Mouse (Mus musculus): ENCODE results near the gene 2610008E11Rik. TPM values are rescaled to one million over a fixed set of nuclear protein-coding genes. Genes with fewer than 3 reads are reported as not detected.

2610008E11Rik gene
- polyA plus RNA-seq (2015; fragmentation: Nextera tagmentation; extraction: Ambion mirVana): 16.8 and 17.5 TPM in 2 replicates

- Histone ChIP-seq H3K27ac (ENCODE audit: low read length) (peak within 1 kb of the TSS; percentile 97), H3K4me2 (ENCODE audit: low read depth, low read length) (peak within 1 kb of the TSS; percentile 65), H3K4me3 (ENCODE audit: low read length) (peak within 1 kb of the TSS; percentile 70), H3K9ac (ENCODE audit: low read length) (peak within 1 kb of the TSS; percentile 95), H3K9me3 (replicated peaks; ENCODE audit: control insufficient read depth, low read length) (no peaks in the 10 kb centered on the region), H3K4me1 (ENCODE audit: control insufficient read depth, insufficient read depth, low read length) (peaks cover 8% of the 10 kb centered on the region), H3K36me3 (ENCODE audit: control insufficient read depth, insufficient read depth) (peaks cover 9% of the 10 kb centered on the region), H3K27me3 (ENCODE audit: control insufficient read depth, insufficient read depth, low read length) (no peaks in the 10 kb centered on the region)
- under 1% methylated on average over 36 of the region's 36 CpGs for WGBS
- ATAC-seq (replicated peaks; ENCODE audit: extremely low read depth, insufficient read depth, low FRiP score): peak; percentile 100
Observed at GRCm38 (mm10) chr10:79097161-79097754, at the start of gene 2610008E11Rik. Gene 2610008E11Rik, minus strand, starts transcription at chr10:79097600.

GRCm38 (mm10) chr10:79116125-79116849 lies 18.9 kb upstream of the 2610008E11Rik start:
- no peaks in the 10 kb centered on the region for H3K27me3 ChIP-seq (ENCODE audit: control insufficient read depth, insufficient read depth, low read length)
- peak; percentile 78 for ATAC-seq (replicated peaks; ENCODE audit: extremely low read depth, insufficient read depth, low FRiP score)
- peak overlapping the region; percentile 34 for H3K27ac ChIP-seq (ENCODE audit: low read length)
- H3K9me3 ChIP-seq (replicated peaks; ENCODE audit: control insufficient read depth, low read length): no peaks in the 10 kb centered on the region
- H3K4me1 ChIP-seq (ENCODE audit: control insufficient read depth, insufficient read depth, low read length): peaks cover 4% of the 10 kb centered on the region; the same call in 1 of the 2 replicates
- WGBS: 22% methylated on average over 4 of the region's 4 CpGs
- no peak overlapping the region for H3K9ac ChIP-seq (ENCODE audit: low read length)
- H3K36me3 ChIP-seq (ENCODE audit: control insufficient read depth, insufficient read depth): no peaks in the 10 kb centered on the region
- no peak overlapping the region for H3K4me2 ChIP-seq (ENCODE audit: low read depth, low read length)
- no peak overlapping the region for H3K4me3 ChIP-seq (ENCODE audit: low read length)

- Histone ChIP-seq H3K36me3 (ENCODE audit: control insufficient read depth, insufficient read depth) (no peaks in the 10 kb centered on the region), H3K27me3 (ENCODE audit: control insufficient read depth, insufficient read depth, low read length) (no peaks in the 10 kb centered on the region), H3K4me2 (ENCODE audit: low read depth, low read length) (no peak overlapping the region), H3K9me3 (replicated peaks; ENCODE audit: control insufficient read depth, low read length) (no peaks in the 10 kb centered on the region), H3K27ac (ENCODE audit: low read length) (no peak overlapping the region), H3K4me3 (ENCODE audit: low read length) (no peak overlapping the region), H3K4me1 (ENCODE audit: control insufficient read depth, insufficient read depth, low read length) (peaks cover 4% of the 10 kb centered on the region; the same call in 1 of the 2 replicates), H3K9ac (ENCODE audit: low read length) (no peak overlapping the region)
- no peak for ATAC-seq (replicated peaks; ENCODE audit: extremely low read depth, insufficient read depth, low FRiP score)
- WGBS: 75% methylated on average over 1 of the region's 1 CpGs
Observed at GRCm38 (mm10) chr10:79115085-79115484, 17.7 kb upstream of the 2610008E11Rik start.

GRCm38 (mm10) chr10:79110482-79110881 lies 13.1 kb upstream of the 2610008E11Rik start:
- Histone ChIP-seq H3K4me1 (ENCODE audit: control insufficient read depth, insufficient read depth, low read length) (peaks cover 10% of the 10 kb centered on the region), H3K4me2 (ENCODE audit: low read depth, low read length) (no peak overlapping the region), H3K36me3 (ENCODE audit: control insufficient read depth, insufficient read depth) (no peaks in the 10 kb centered on the region), H3K9me3 (replicated peaks; ENCODE audit: control insufficient read depth, low read length) (no peaks in the 10 kb centered on the region), H3K4me3 (ENCODE audit: low read length) (no peak overlapping the region), H3K27ac (ENCODE audit: low read length) (no peak overlapping the region), H3K27me3 (ENCODE audit: control insufficient read depth, insufficient read depth, low read length) (no peaks in the 10 kb centered on the region), H3K9ac (ENCODE audit: low read length) (no peak overlapping the region)
- ATAC-seq (replicated peaks; ENCODE audit: extremely low read depth, insufficient read depth, low FRiP score): no peak
- 93% methylated on average over 5 of the region's 5 CpGs for WGBS

GRCm38 (mm10) chr10:79109156-79109555 lies 11.8 kb upstream of the 2610008E11Rik start:
- no peak for ATAC-seq (replicated peaks; ENCODE audit: extremely low read depth, insufficient read depth, low FRiP score)
- 76% methylated on average over 1 of the region's 1 CpGs for WGBS
- Histone ChIP-seq H3K36me3 (ENCODE audit: control insufficient read depth, insufficient read depth) (no peaks in the 10 kb centered on the region), H3K9me3 (replicated peaks; ENCODE audit: control insufficient read depth, low read length) (no peaks in the 10 kb centered on the region), H3K9ac (ENCODE audit: low read length) (no peak overlapping the region), H3K4me2 (ENCODE audit: low read depth, low read length) (no peak overlapping the region), H3K27ac (ENCODE audit: low read length) (no peak overlapping the region), H3K4me1 (ENCODE audit: control insufficient read depth, insufficient read depth, low read length) (peaks cover 10% of the 10 kb centered on the region), H3K27me3 (ENCODE audit: control insufficient read depth, insufficient read depth, low read length) (no peaks in the 10 kb centered on the region), H3K4me3 (ENCODE audit: low read length) (no peak overlapping the region)

GRCm38 (mm10) chr10:79107531-79107930 lies 10.1 kb upstream of the 2610008E11Rik start:
- no peak overlapping the region for H3K4me3 ChIP-seq (ENCODE audit: low read length)
- H3K9me3 ChIP-seq (replicated peaks; ENCODE audit: control insufficient read depth, low read length): no peaks in the 10 kb centered on the region
- ATAC-seq (replicated peaks; ENCODE audit: extremely low read depth, insufficient read depth, low FRiP score): no peak
- no peaks in the 10 kb centered on the region for H3K27me3 ChIP-seq (ENCODE audit: control insufficient read depth, insufficient read depth, low read length)
- no peaks in the 10 kb centered on the region for H3K36me3 ChIP-seq (ENCODE audit: control insufficient read depth, insufficient read depth)
- H3K27ac ChIP-seq (ENCODE audit: low read length): no peak overlapping the region
- peaks cover 10% of the 10 kb centered on the region for H3K4me1 ChIP-seq (ENCODE audit: control insufficient read depth, insufficient read depth, low read length)
- H3K9ac ChIP-seq (ENCODE audit: low read length): no peak overlapping the region
- H3K4me2 ChIP-seq (ENCODE audit: low read depth, low read length): no peak overlapping the region
- WGBS: 56% methylated on average over 2 of the region's 2 CpGs

GRCm38 (mm10) chr10:79106325-79107282 lies 9.2 kb upstream of the 2610008E11Rik start:
- no peak overlapping the region for H3K4me3 ChIP-seq (ENCODE audit: low read length)
- H3K36me3 ChIP-seq (ENCODE audit: control insufficient read depth, insufficient read depth): no peaks in the 10 kb centered on the region
- WGBS: 32% methylated on average over 8 of the region's 8 CpGs
- H3K9me3 ChIP-seq (replicated peaks; ENCODE audit: control insufficient read depth, low read length): no peaks in the 10 kb centered on the region
- H3K27me3 ChIP-seq (ENCODE audit: control insufficient read depth, insufficient read depth, low read length): no peaks in the 10 kb centered on the region
- peaks cover 10% of the 10 kb centered on the region for H3K4me1 ChIP-seq (ENCODE audit: control insufficient read depth, insufficient read depth, low read length)
- H3K27ac ChIP-seq (ENCODE audit: low read length): peak overlapping the region; percentile 4
- ATAC-seq (replicated peaks; ENCODE audit: extremely low read depth, insufficient read depth, low FRiP score): peak; percentile 68; the same call in 1 of the 2 replicates
- no peak overlapping the region for H3K9ac ChIP-seq (ENCODE audit: low read length)
- H3K4me2 ChIP-seq (ENCODE audit: low read depth, low read length): no peak overlapping the region

GRCm38 (mm10) chr10:79096706-79097105 lies 694 bp downstream of the 2610008E11Rik start:
- no peaks in the 10 kb centered on the region for H3K27me3 ChIP-seq (ENCODE audit: control insufficient read depth, insufficient read depth, low read length)
- H3K9ac ChIP-seq (ENCODE audit: low read length): peak overlapping the region; percentile 95
- H3K27ac ChIP-seq (ENCODE audit: low read length): peak overlapping the region; percentile 97
- peak overlapping the region; percentile 70 for H3K4me3 ChIP-seq (ENCODE audit: low read length)
- ATAC-seq (replicated peaks; ENCODE audit: extremely low read depth, insufficient read depth, low FRiP score): no peak
- H3K4me1 ChIP-seq (ENCODE audit: control insufficient read depth, insufficient read depth, low read length): peaks cover 8% of the 10 kb centered on the region
- peak overlapping the region; percentile 65 for H3K4me2 ChIP-seq (ENCODE audit: low read depth, low read length)
- H3K9me3 ChIP-seq (replicated peaks; ENCODE audit: control insufficient read depth, low read length): no peaks in the 10 kb centered on the region
- 2% methylated on average over 2 of the region's 2 CpGs for WGBS
- H3K36me3 ChIP-seq (ENCODE audit: control insufficient read depth, insufficient read depth): peaks cover 14% of the 10 kb centered on the region
